Mouse (Mus musculus) liver, adult (tissue): ENCODE data around the gene Krt34.

Source experiments
- GATA4 ChIP-seq: IDR thresholded peaks from 2 replicates; pipeline ENCODE4 v1.6.1; 2014; ENCODE audit warnings: mild to moderate bottlenecking, low read length; ENCODE audit not compliant: insufficient replicate concordance

Gene Krt34

DNA sequence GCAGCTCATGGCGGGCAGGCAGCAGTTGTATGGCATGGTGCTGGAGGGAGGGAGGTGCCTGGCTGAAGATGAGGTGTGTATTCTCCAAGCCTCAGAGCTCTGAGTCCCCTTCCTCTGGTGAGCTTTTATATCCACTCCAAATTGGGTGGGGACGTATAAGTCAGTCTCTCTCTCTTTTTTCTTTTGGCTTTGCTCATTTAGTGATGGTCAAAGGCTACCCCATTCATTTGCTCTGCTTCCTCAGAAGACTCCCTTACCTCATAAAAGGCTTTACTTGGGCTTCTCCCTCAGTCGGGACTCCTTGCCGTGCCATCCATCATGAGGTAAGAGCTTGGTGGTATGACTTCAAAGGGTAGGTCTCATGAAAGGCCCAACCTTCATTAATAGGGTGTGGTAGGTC is 25.2 kb downstream of the Krt34 start, which contains the start of gene Krt33a:
Krt33a (minus strand) TSS at position 101 of the 400 bp plus-strand sequence.
- no peak for TF ChIP-seq GATA4

DNA sequence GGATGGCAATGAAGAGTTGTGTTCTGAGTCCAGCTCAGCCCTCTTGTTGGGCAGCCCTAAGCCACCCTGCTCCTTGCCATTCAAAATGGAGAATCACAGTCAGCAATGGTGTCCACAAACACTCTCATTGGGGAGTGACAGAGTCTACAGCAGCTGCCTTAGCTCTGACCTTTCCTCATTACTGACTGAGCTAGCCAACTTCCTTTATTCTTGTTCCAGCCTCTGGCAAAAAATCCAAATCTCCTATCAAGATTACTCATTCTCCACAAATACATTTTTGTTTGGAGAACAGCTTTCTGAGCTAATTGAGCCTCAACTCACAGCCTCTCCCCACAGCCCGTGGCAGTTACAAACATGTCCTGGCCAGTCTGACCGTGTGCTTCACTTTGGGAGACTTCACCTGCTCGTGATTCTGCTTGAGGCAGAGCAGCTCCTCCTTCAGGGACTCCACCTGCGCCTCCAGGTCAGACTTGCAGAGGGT is 27.6 kb downstream of the Krt34 start:
- TF ChIP-seq GATA4 = no peak

DNA sequence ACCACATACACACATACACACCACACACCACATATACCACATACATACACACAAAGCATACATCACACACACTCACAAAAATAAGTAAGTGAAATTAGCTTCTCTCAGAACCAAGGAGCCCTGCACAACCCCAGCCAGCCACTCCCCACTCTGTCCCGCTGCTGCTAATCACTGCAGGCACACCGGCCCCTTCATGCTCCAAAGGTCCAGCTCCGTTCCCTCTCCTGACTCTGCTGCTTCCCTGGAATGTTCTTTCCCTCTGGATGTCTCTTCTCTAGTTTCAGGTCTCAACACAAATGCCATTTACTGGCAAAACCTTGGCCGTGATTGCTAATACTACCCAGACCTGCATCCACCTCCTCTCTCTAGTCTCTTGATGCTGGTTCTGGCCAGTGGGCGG is 30.7 kb downstream of the Krt34 start:
- no peak for TF ChIP-seq GATA4

DNA sequence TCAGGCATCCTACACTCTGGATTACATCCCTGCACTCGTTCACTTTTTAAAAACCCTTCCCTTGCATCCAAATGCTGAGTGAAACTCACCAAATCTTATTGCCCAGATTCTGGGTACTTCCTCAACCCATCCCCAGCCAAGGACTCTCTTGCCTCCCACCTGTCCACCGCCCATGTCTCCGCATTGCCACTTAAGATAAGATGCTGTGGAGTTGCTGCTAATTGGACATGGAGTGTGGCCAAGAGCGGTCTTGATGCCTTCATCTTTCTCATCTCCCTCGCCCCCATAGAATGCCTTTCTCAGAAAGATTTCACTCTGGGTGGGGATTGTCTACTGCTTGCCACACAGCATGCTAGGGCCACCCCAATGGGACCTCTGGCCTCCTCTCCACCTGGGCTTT is 33.0 kb downstream of the Krt34 start:
- no peak for TF ChIP-seq GATA4

DNA sequence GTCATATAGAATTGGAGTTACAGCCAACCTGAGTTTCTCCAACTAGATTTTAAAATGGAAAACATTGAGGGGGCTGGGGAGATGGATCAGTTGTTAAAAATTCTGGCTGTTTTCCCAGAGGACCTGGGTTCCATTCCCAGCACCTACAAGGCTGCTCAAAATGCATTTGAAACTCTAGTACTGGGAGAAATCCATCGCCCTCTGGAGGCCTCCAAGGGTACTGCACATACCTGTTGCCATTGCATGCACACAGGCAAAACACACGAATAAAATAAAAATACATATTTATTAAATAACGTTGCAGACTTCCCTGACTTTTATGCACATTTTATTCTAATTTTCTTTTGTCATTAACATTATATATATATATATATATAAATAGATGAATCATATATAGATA is 34.7 kb downstream of the Krt34 start:
- TF ChIP-seq GATA4 = no peak

DNA sequence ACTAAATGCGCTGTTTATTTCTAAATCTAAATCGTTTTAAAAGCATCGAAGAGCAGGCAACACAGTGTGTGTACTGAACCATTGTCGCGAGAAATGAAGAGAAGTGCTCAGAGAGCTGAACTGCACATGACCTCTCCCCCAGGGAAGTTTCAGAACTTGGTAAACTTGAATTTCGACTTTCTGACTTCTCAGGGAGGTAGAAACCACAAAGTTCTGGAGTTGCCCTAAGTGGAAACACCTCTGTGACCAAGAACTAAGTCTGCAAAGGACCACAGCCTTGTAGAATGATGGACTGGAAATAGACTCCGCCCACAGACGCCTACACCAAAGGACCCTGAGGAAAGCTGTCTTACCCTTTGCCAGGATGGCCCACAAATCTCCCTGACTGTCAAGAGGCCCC is 35.4 kb downstream of the Krt34 start:
- TF ChIP-seq GATA4 = no peak

DNA sequence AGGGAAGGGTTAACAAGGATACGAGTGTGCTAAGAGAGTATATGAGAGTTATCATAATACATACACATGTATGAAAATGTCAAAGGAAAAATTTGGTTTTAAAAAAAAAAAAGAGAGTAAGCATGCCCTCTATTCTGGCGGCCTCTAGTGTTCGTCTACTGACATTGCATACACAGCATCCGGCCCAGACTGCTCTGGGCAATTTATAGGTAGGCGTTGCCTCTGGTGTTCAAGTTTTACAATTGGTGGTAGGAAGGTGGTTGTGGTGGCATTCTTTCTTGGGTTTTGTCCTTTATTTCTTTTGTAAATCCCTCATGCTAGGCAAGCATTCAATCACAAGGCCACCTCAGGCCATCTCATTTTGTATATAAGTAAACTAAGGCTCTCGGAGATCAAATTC is 36.5 kb downstream of the Krt34 start:
- no peak for TF ChIP-seq GATA4

DNA sequence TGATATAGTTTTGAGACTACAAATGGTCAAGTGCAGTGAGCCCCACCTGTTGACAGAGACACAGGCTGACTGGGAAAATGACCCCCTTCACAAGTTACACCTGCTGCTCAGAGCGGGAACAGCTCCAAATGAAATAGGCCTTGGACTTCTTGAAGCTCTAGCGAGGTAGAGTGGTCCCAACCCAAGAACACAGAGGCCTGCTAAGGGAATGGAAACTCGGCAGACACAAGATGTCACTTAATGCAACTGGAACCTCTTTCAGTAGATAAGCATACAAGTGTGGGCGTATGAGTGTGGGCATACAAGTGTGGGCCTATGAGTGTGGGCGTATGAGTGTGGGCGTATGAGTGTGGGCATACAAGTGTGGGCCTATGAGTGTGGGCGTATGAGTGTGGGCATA is 42.3 kb downstream of the Krt34 start:
- no peak for TF ChIP-seq GATA4

DNA sequence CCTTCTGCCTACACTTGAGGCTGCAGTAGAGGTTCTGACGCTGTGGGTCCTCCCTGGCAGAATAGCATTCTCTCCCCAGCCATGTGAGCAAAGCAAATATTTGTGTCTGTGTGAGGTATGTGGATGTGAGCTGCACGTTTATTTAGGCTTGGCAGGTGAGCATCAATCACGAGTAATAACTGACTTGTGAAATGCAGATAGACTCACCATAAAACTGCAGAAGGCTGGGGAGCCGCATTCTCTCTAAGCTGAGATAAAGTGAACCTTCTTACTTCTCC is 47.0 kb downstream of the Krt34 start:
- no peak for TF ChIP-seq GATA4

DNA sequence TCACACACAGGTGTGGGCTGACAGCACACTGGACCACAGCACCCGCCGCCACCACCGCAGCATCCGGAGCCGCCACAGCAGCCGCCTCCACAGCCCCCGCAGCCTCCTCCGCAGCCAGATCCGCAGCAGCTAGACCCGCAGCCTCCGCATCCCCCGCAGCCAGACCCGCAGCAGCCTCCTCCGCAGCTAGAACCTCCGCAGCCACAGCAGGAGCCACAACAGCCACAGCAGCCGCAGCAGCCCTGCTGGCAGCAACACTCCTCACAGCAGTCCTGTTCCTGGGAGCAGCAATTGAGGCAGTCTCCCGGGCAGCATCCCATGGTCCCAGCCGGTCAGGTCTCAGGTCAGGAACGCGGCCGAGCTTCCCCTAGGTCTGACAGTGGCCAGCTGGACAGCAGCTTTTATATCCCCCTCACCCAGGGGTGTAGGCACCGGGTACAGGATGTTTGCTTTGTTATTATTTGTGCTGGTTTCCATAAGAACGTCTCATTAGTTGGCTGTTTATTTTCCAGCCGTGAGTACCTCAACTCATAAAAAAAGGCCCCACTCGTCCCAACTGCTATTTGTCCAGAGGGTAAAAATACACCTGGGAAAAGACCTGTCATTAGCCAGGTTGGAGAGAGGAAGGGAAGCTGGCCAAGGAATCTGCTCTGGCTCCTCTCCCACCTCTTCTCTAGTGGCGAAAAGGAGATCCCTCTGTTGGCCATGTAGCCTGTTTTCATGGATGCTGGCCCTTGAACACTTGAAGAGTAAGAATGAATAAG is 47.6 kb downstream of the Krt34 start, which contains the start of gene Krtap17-1:
Krtap17-1 (minus strand) TSS at position 375 of the 764 bp plus-strand sequence.
- TF ChIP-seq GATA4 = no peak

DNA sequence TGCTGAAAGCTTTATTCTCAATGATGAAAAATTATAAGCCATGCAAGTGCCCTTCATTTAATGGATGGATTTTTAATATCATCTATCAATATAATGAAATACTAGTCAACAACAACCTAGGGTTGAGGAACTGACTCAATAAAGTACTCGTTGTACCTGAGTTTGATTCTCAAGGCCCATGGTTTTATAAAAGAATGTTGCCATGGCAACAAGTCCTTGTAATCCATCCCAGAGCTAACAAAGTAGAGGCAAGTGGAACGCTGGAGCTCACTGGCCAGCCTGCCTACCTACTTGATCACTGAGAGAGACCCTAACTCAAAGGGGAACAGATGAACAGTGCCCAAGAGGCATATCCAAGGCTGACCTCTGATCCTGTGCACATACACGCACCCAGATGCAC is 50.8 kb downstream of the Krt34 start:
- TF ChIP-seq GATA4 = no peak

DNA sequence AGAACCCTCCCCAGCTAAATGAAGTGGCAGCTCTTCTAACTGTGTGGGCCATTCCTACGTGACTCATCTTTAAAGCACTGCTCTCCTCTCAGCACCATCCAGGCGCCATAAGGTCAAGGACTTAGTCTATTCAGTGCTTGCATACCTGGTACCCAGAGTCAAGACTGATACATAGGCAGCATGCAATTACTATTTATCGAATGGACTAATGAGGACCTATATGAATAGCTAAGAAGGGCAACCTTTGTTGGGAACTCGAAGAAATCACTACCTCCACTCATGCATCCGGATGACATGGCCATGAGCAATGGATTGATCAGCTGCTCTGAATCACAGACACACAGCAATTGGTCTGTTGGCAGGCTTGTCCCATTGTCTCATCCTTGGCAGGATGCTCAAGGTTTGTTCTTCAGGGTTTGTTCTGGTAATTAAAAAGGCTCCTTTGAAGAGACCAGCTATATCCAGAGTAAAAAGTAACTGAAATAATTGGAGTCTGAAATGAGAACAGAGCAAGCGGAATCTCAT is 51.4 kb downstream of the Krt34 start:
- TF ChIP-seq GATA4 = no peak

DNA sequence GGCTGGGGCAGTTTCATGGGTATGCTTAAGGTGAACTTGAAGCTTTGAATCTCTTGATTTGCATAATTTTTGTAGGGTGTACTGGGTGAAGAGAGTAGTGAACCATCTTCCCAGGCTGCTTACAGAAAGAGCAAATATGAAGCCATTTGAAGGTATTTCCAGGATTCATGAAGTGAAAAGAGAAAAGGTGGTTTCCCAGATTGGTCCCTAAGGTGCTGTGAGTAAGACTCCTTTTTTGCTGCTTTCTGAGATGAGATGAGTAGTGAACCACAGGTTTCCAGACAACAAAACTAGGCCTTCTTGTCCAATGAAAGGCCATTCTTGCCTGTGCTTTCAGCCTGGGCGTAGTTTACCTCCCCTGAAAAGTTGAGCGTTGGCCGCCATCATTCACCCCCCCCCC is 52.8 kb downstream of the Krt34 start:
- TF ChIP-seq GATA4 = no peak
